Mouse (Mus musculus) midbrain, embryonic 16.5 days (tissue): ENCODE results near the gene Cfap36. TPM values are rescaled to one million over a fixed set of nuclear protein-coding genes. Genes with fewer than 3 reads are reported as not detected.

ENCODE experiments used
- ATAC-seq: fragments of 200-750 bp; cut with Nextera tagmentation; 2 replicates; pipeline ENCODE4 v1.8.0; 2017; ENCODE audit warnings: moderate TSS enrichment
- H3K27ac ChIP-seq: fragments of 300-500 bp; sonication (generic); 2 replicates; pipeline ENCODE4 v1.5.1; 2014; ENCODE audit warnings: mild to moderate bottlenecking, low read length, mixed read lengths
- H3K27me3 ChIP-seq: fragments of 300-500 bp; sonication (generic); 2 replicates; pipeline ENCODE4 v1.6.1; 2014; ENCODE audit warnings: low read depth, low read length, mixed read lengths; ENCODE audit not compliant: control insufficient read depth, insufficient read depth
- H3K36me3 ChIP-seq: fragments of 300-500 bp; sonication (generic); 2 replicates; pipeline ENCODE4 v1.6.1; 2014; ENCODE audit warnings: mild to moderate bottlenecking, low read length, moderate library complexity, mixed read lengths; ENCODE audit not compliant: control insufficient read depth, insufficient read depth
- H3K4me1 ChIP-seq: fragments of 300-500 bp; sonication (generic); 2 replicates; pipeline ENCODE4 v1.6.1; 2014; ENCODE audit warnings: mild to moderate bottlenecking, low read length, mixed read lengths; ENCODE audit not compliant: control insufficient read depth, insufficient read depth
- H3K4me2 ChIP-seq: fragments of 300-500 bp; sonication (generic); 2 replicates; pipeline ENCODE4 v1.6.1; 2014; ENCODE audit warnings: mild to moderate bottlenecking, low read length, mixed read lengths
- H3K4me3 ChIP-seq: fragments of 300-500 bp; sonication (generic); 2 replicates; pipeline ENCODE4 v1.5.1; 2014; ENCODE audit warnings: low read depth, mild to moderate bottlenecking, low read length, moderate library complexity, mixed read lengths
- H3K9ac ChIP-seq: fragments of 300-500 bp; sonication (generic); 2 replicates; pipeline ENCODE4 v1.6.1; 2014; ENCODE audit warnings: low read depth, low read length, mixed read lengths
- H3K9me3 ChIP-seq: fragments of 300-500 bp; sonication (generic); replicated peaks from 2 replicates; pipeline ENCODE4 v1.6.1; 2014; ENCODE audit warnings: mild to moderate bottlenecking, low read length, mixed read lengths; ENCODE audit not compliant: control insufficient read depth, poor library complexity, severe bottlenecking
- WGBS: fragments of 180-500 bp; shearing (Covaris S2); extraction: QIAGEN DNeasy Blood & Tissue Kit; methylation state at CpG from one replicate; pipeline ENCODE4 v1.1.7; 2014; 5-methylcytosine and 5-hydroxymethylcytosine counted together
- polyA plus RNA-seq: library from polyadenylated mRNA; unstranded; fragments of >200 nt; fragmentation: Nextera tagmentation; extraction: Ambion mirVana; gene quantifications from 2 replicates; pipeline ENCODE4 v1.2.1, GENCODE M21; 2015

The Cfap36 gene
- polyA plus RNA-seq, 1 experiment from 2014 or later = 127 TPM

- Histone ChIP-seq H3K4me1 (peaks cover 21% of the 10 kb centered on the region), H3K4me3 (peak within 1 kb of the TSS; percentile 98), H3K36me3 (no peaks in the 10 kb centered on the region), H3K9ac (peak within 1 kb of the TSS; percentile 98), H3K9me3 (no peaks in the 10 kb centered on the region), H3K4me2 (peak within 1 kb of the TSS; percentile 92), H3K27ac (peak within 1 kb of the TSS; percentile 97), H3K27me3 (no peaks in the 10 kb centered on the region)
- ATAC-seq = peak; percentile 99
- WGBS = under 1% methylated on average over 50 of the region's 50 CpGs
Observed at GRCm38 (mm10) chr11:29172563-29173124, 74.6 kb downstream of the Cfap36 start, which contains the start of gene Ppp4r3b. Ppp4r3b (plus strand) TSS chr11:29172890.

GRCm38 (mm10) chr11:29171959-29172391 lies 75.2 kb downstream of the Cfap36 start:
- Histone ChIP-seq H3K4me3 (peak overlapping the region; percentile 98), H3K36me3 (no peaks in the 10 kb centered on the region), H3K4me2 (peak overlapping the region; percentile 72), H3K9ac (peak overlapping the region; percentile 68), H3K27ac (peak overlapping the region; percentile 97), H3K27me3 (no peaks in the 10 kb centered on the region), H3K9me3 (no peaks in the 10 kb centered on the region), H3K4me1 (peaks cover 21% of the 10 kb centered on the region)
- under 1% methylated on average over 34 of the region's 34 CpGs for WGBS
- ATAC-seq = peak; percentile 65

Other genes with a start within 250 kb of the Cfap36 start
- gene Pnpt1, start 116.7 kb downstream of the Cfap36 start, polyA plus RNA-seq = 27.0 and 27.5 TPM in 2 replicates
- 69.0 and 80.4 TPM in 2 replicates for gene Ppp4r3b, start 74.5 kb downstream of the Cfap36 start, polyA plus RNA-seq
- 70.1 and 80.5 TPM in 2 replicates for gene Ccdc88a, start 126.2 kb upstream of the Cfap36 start, polyA plus RNA-seq